Mouse (Mus musculus): ENCODE results near the gene Zc3h7b. TPM values are rescaled to one million over a fixed set of nuclear protein-coding genes. Genes with fewer than 3 reads are reported as not detected.

Gene Zc3h7b
- total and polyA plus RNA-seq, 3 experiments = 18.2 to 108 (median 41.5) TPM

- no peak overlapping the region for H3K27ac ChIP-seq (ENCODE audit: control insufficient read depth, low read depth, low read length)
- H3K9me3 ChIP-seq (replicated peaks; ENCODE audit: insufficient read depth, low read length) = no peaks in the 10 kb centered on the region
- peaks cover 12% of the 10 kb centered on the region for H3K79me2 ChIP-seq (ENCODE audit: control insufficient read depth, insufficient read depth, low read length, poor library complexity)
- H3K27me3 ChIP-seq (ENCODE audit: control insufficient read depth in 1 of 2, insufficient read depth in 2 of 2, low read length in 2 of 2) = no peaks in the 10 kb centered on the region
- H3K9ac ChIP-seq (ENCODE audit: control insufficient read depth, low read depth, low read length, poor library complexity, severe bottlenecking) = no peak overlapping the region
- H3K4me1 ChIP-seq (ENCODE audit: control insufficient read depth in 1 of 2, insufficient read depth in 2 of 2, low read length in 2 of 2) = no peaks in the 10 kb centered on the region
- peak; percentile 40 for DNase-seq (ENCODE audit: low read depth, low spot score)
- peaks cover 0 to 3% of the 10 kb centered on the region in 2 experiments; a peak in 2 of 4 replicates for H3K36me3 ChIP-seq (ENCODE audit: control insufficient read depth in 1 of 2, insufficient read depth in 2 of 2, low read length in 2 of 2)
- no peak for TF ChIP-seq ZNF384 (IDR thresholded peaks at IDR 0.05; ENCODE audit: low read depth, low read length)
- TF ChIP-seq ZC3H11A (IDR thresholded peaks at IDR 0.05; ENCODE audit: low read depth, low read length) = no peak
- no peak for TF ChIP-seq POLR2AphosphoS2 (IDR thresholded peaks at IDR 0.05; ENCODE audit: low read length)
- TF ChIP-seq BHLHE40 (IDR thresholded peaks at IDR 0.05; ENCODE audit: borderline replicate concordance, low read depth, low read length) = no peak
- TF ChIP-seq USF1 (IDR thresholded peaks at IDR 0.05; ENCODE audit: low read depth, low read length) = no peak
- no peak for TF ChIP-seq EP300 (IDR thresholded peaks at IDR 0.05; ENCODE audit: low read depth in 1 of 2, low read length in 2 of 2)
- no peak for TF ChIP-seq MAZ (IDR thresholded peaks at IDR 0.05; ENCODE audit: low read depth, low read length)
- no peak overlapping the region for H3K4me3 ChIP-seq (ENCODE audit: control insufficient read depth in 1 of 2, insufficient read depth in 1 of 2, low read depth in 2 of 2, low read length in 2 of 2)
These were observed 100.9 kb downstream of the Zc3h7b start for GRCm38 (mm10) chr15:81845724-81846123.

Other genes with a start within 250 kb of the Zc3h7b start
- 11.6 and 13.4 TPM in 2 replicates for gene Ep300, start 159.7 kb upstream of the Zc3h7b start, total RNA-seq (2012; rRNA removed)
- gene Ep300, start 159.7 kb upstream of the Zc3h7b start, polyA plus RNA-seq (2012; ENCODE audit: insufficient read depth in 1 of 2, insufficient read length in 2 of 2, low read depth in 1 of 2, low replicate concordance in 2 of 2, missing spikeins in 1 of 2) = 10 to 100 TPM; 32.3 to 45.2 TPM
- 47.4 and 56.7 TPM in 2 replicates for gene L3mbtl2, start 81.2 kb upstream of the Zc3h7b start, total RNA-seq (2012; rRNA removed)
- gene L3mbtl2, start 81.2 kb upstream of the Zc3h7b start, polyA plus RNA-seq (2012; ENCODE audit: insufficient read depth in 1 of 2, insufficient read length in 2 of 2, low read depth in 1 of 2, low replicate concordance in 2 of 2, missing spikeins in 1 of 2) = 10 to 100 TPM in 1 of 2 experiments, not detected in 1; 58.1 TPM
- 0.10 and 0.42 TPM in 2 replicates for gene Chadl, start 47.8 kb upstream of the Zc3h7b start, total RNA-seq (2012; rRNA removed)
- under 1 TPM in 1 of 2 experiments, not detected in 1; 0.72 TPM for gene Chadl, start 47.8 kb upstream of the Zc3h7b start, polyA plus RNA-seq (2012; ENCODE audit: insufficient read depth in 1 of 2, insufficient read length in 2 of 2, low read depth in 1 of 2, low replicate concordance in 2 of 2, missing spikeins in 1 of 2)
- 191 and 197 TPM in 2 replicates for gene Rangap1, start 473 bp downstream of the Zc3h7b start, total RNA-seq (2012; rRNA removed)
- 100 to 1,000 TPM in 1 of 2 experiments, not detected in 1; 281 TPM for gene Rangap1, start 473 bp downstream of the Zc3h7b start, polyA plus RNA-seq (2012; ENCODE audit: insufficient read depth in 1 of 2, insufficient read length in 2 of 2, low read depth in 1 of 2, low replicate concordance in 2 of 2, missing spikeins in 1 of 2)
- gene Tef, start 57.4 kb downstream of the Zc3h7b start, total RNA-seq (2012; rRNA removed) = 11.6 and 12.3 TPM in 2 replicates
- 10 to 100 TPM in 1 of 2 experiments, not detected in 1; 21.7 TPM for gene Tef, start 57.4 kb downstream of the Zc3h7b start, polyA plus RNA-seq (2012; ENCODE audit: insufficient read depth in 1 of 2, insufficient read length in 2 of 2, low read depth in 1 of 2, low replicate concordance in 2 of 2, missing spikeins in 1 of 2)
- 21.6 and 23.5 TPM in 2 replicates for gene Tob2, start 113.7 kb downstream of the Zc3h7b start, total RNA-seq (2012; rRNA removed)
- 10 to 100 TPM in 1 of 2 experiments, not detected in 1; 20.7 TPM for gene Tob2, start 113.7 kb downstream of the Zc3h7b start, polyA plus RNA-seq (2012; ENCODE audit: insufficient read depth in 1 of 2, insufficient read length in 2 of 2, low read depth in 1 of 2, low replicate concordance in 2 of 2, missing spikeins in 1 of 2)
- gene Phf5a, start 126.9 kb downstream of the Zc3h7b start, total RNA-seq (2012; rRNA removed) = 112 and 128 TPM in 2 replicates
- 100 to 1,000 TPM in 1 of 2 experiments, not detected in 1; 164 TPM for gene Phf5a, start 126.9 kb downstream of the Zc3h7b start, polyA plus RNA-seq (2012; ENCODE audit: insufficient read depth in 1 of 2, insufficient read length in 2 of 2, low read depth in 1 of 2, low replicate concordance in 2 of 2, missing spikeins in 1 of 2)
- 241 and 248 TPM in 2 replicates for gene Aco2, start 127.3 kb downstream of the Zc3h7b start, total RNA-seq (2012; rRNA removed)
- 1,000 to 10,000 TPM in 1 of 2 experiments, 100 to 1,000 TPM in 1; 447 to 1,242 TPM for gene Aco2, start 127.3 kb downstream of the Zc3h7b start, polyA plus RNA-seq (2012; ENCODE audit: insufficient read depth in 1 of 2, insufficient read length in 2 of 2, low read depth in 1 of 2, low replicate concordance in 2 of 2, missing spikeins in 1 of 2)
- 87.9 and 109 TPM in 2 replicates for gene Polr3h, start 181.2 kb downstream of the Zc3h7b start, total RNA-seq (2012; rRNA removed)
- 100 to 1,000 TPM in 1 of 2 experiments, not detected in 1; 304 TPM for gene Polr3h, start 181.2 kb downstream of the Zc3h7b start, polyA plus RNA-seq (2012; ENCODE audit: insufficient read depth in 1 of 2, insufficient read length in 2 of 2, low read depth in 1 of 2, low replicate concordance in 2 of 2, missing spikeins in 1 of 2)
- gene Csdc2, start 191.7 kb downstream of the Zc3h7b start, total RNA-seq (2012; rRNA removed) = not detected in 2 replicates
- not detected for gene Csdc2, start 191.7 kb downstream of the Zc3h7b start, polyA plus RNA-seq (2012; ENCODE audit: insufficient read depth in 1 of 2, insufficient read length in 2 of 2, low read depth in 1 of 2, low replicate concordance in 2 of 2, missing spikeins in 1 of 2)
- gene Pmm1, start 215.9 kb downstream of the Zc3h7b start, total RNA-seq (2012; rRNA removed) = 72.7 and 77.5 TPM in 2 replicates
- 100 to 1,000 TPM in 1 of 2 experiments, not detected in 1; 111 TPM for gene Pmm1, start 215.9 kb downstream of the Zc3h7b start, polyA plus RNA-seq (2012; ENCODE audit: insufficient read depth in 1 of 2, insufficient read length in 2 of 2, low read depth in 1 of 2, low replicate concordance in 2 of 2, missing spikeins in 1 of 2)
- not detected in 2 replicates for gene 1700029P11Rik, start 235.5 kb downstream of the Zc3h7b start, total RNA-seq (2012; rRNA removed)
- gene 1700029P11Rik, start 235.5 kb downstream of the Zc3h7b start, polyA plus RNA-seq (2012; ENCODE audit: insufficient read depth in 1 of 2, insufficient read length in 2 of 2, low read depth in 1 of 2, low replicate concordance in 2 of 2, missing spikeins in 1 of 2) = under 1 TPM in 1 of 2 experiments, not detected in 1; 0.07 TPM
- gene Xrcc6, start 242.8 kb downstream of the Zc3h7b start, total RNA-seq (2012; rRNA removed) = 90.3 and 108 TPM in 2 replicates
- 100 to 1,000 TPM in 1 of 2 experiments, not detected in 1; 108 TPM for gene Xrcc6, start 242.8 kb downstream of the Zc3h7b start, polyA plus RNA-seq (2012; ENCODE audit: insufficient read depth in 1 of 2, insufficient read length in 2 of 2, low read depth in 1 of 2, low replicate concordance in 2 of 2, missing spikeins in 1 of 2)